Comparison of ENCODE assay signal across 37 mouse cellular contexts in genomic region chr1:150050256-150050655, GRCm38 (mm10). TPM values are rescaled to one million over a fixed set of nuclear protein-coding genes. Genes with fewer than 3 reads are reported as not detected.
"Had no signal": no experiment of that assay in that cellular context is flagged by ENCODE, and none has a peak within 500 bp of the region (broad histone marks: within the 10 kb centered on the region; RNA-seq: fewer than 3 reads in every experiment).

No protein-coding gene starts in this region.

- H3K27me3 ChIP-seq: limb, embryonic 12.5 days; limb, embryonic 13.5 days; limb, embryonic 15.5 days; liver, embryonic 12.5 days; liver, embryonic 13.5 days; liver, embryonic 15.5 days; lung, embryonic 15.5 days; megakaryocyte, embryonic 14.5 days; midbrain, embryonic 12.5 days; midbrain, embryonic 13.5 days; midbrain, embryonic 15.5 days; neural tube, embryonic 12.5 days had no signal

- H3K9me3 ChIP-seq: limb, embryonic 10.5 days; limb, embryonic 12.5 days; limb, embryonic 13.5 days; limb, embryonic 15.5 days; liver, embryonic 12.5 days; liver, embryonic 13.5 days; liver, embryonic 15.5 days; lung, embryonic 15.5 days; megakaryocyte, embryonic 14.5 days; midbrain, embryonic 10.5 days; midbrain, embryonic 12.5 days; midbrain, embryonic 13.5 days; midbrain, embryonic 15.5 days; neural tube, embryonic 12.5 days had no signal

- H3K9ac ChIP-seq: limb, embryonic 12.5 days; limb, embryonic 13.5 days; limb, embryonic 15.5 days; liver, embryonic 12.5 days; liver, embryonic 13.5 days; liver, embryonic 14.5 days; liver, embryonic 15.5 days; liver, postnatal 0 days; lung, embryonic 14.5 days; lung, embryonic 15.5 days; midbrain, embryonic 12.5 days; midbrain, embryonic 13.5 days; midbrain, embryonic 15.5 days; neural tube, embryonic 12.5 days had no signal

- H3K4me1 ChIP-seq: limb, embryonic 10.5 days; limb, embryonic 12.5 days; limb, embryonic 13.5 days; limb, embryonic 15.5 days; liver, embryonic 12.5 days; liver, embryonic 13.5 days; liver, embryonic 15.5 days; lung, embryonic 15.5 days; megakaryocyte, embryonic 14.5 days; midbrain, embryonic 10.5 days; midbrain, embryonic 12.5 days; midbrain, embryonic 13.5 days; midbrain, embryonic 15.5 days; neural tube, embryonic 12.5 days had no signal

- DNase-seq: left cerebral cortex, postnatal 4 days; liver; liver, embryonic 13.5 days; liver, postnatal 0 days; lung, adult 18-20 months; lung, adult 2 months; lung, embryonic 14.5 days; lung, postnatal 10 days; lung, postnatal 14 days; lung, postnatal 36 days; lung, postnatal 4 days; midbrain, embryonic 14.5 days had no signal

- H3K4me2 ChIP-seq: limb, embryonic 12.5 days; limb, embryonic 13.5 days; limb, embryonic 15.5 days; liver, embryonic 11.5 days; liver, embryonic 12.5 days; liver, embryonic 13.5 days; liver, embryonic 15.5 days; lung, embryonic 14.5 days; lung, embryonic 15.5 days; midbrain, embryonic 11.5 days; midbrain, embryonic 12.5 days; midbrain, embryonic 13.5 days; midbrain, embryonic 15.5 days; neural tube, embryonic 12.5 days had no signal

- H3K27ac ChIP-seq: limb, embryonic 10.5 days; limb, embryonic 12.5 days; limb, embryonic 13.5 days; limb, embryonic 15.5 days; liver, embryonic 12.5 days; liver, embryonic 13.5 days; liver, embryonic 14.5 days; liver, embryonic 15.5 days; lung, embryonic 15.5 days; macrophage; midbrain, embryonic 10.5 days; midbrain, embryonic 12.5 days; midbrain, embryonic 13.5 days; midbrain, embryonic 15.5 days; neural tube, embryonic 12.5 days had no signal

- H3K4me3 ChIP-seq: limb, embryonic 10.5 days; limb, embryonic 12.5 days; limb, embryonic 13.5 days; limb, embryonic 15.5 days; liver, embryonic 12.5 days; liver, embryonic 13.5 days; liver, embryonic 15.5 days; lung, embryonic 15.5 days; megakaryocyte, embryonic 14.5 days; midbrain, embryonic 10.5 days; midbrain, embryonic 12.5 days; midbrain, embryonic 13.5 days; midbrain, embryonic 15.5 days; myocyte; neural tube, embryonic 12.5 days had no signal

- H3K36me3 ChIP-seq: limb, embryonic 10.5 days; limb, embryonic 12.5 days; limb, embryonic 13.5 days; limb, embryonic 15.5 days; liver, embryonic 12.5 days; liver, embryonic 13.5 days; liver, embryonic 15.5 days; lung, embryonic 15.5 days; midbrain, embryonic 10.5 days; midbrain, embryonic 12.5 days; midbrain, embryonic 13.5 days; midbrain, embryonic 15.5 days; neural tube, embryonic 12.5 days had no signal

- ATAC-seq: liver, embryonic 12.5 days; liver, postnatal 0 days; lung, postnatal 0 days; midbrain, embryonic 13.5 days; midbrain, embryonic 15.5 days; midbrain, embryonic 16.5 days had no signal

RNA-seq across cellular contexts. Expression of gene Ptgs2, which starts 49.6 kb away (rescaled TPM):
- total RNA-seq: liver, adult 2 months; megakaryocyte-erythroid progenitor cell, adult 5-6 weeks had no signal
- polyA plus RNA-seq: limb, embryonic 10.5 days; limb, embryonic 11.5 days; liver, adult 2 months; liver, embryonic 15.5 days; liver, embryonic 16.5 days; liver, postnatal 0 days; midbrain, embryonic 13.5 days; midbrain, embryonic 14.5 days; neural tube, embryonic 11.5 days had no signal
